Comparison of ENCODE assay signal across 33 mouse cellular contexts in the genomic region with DNA sequence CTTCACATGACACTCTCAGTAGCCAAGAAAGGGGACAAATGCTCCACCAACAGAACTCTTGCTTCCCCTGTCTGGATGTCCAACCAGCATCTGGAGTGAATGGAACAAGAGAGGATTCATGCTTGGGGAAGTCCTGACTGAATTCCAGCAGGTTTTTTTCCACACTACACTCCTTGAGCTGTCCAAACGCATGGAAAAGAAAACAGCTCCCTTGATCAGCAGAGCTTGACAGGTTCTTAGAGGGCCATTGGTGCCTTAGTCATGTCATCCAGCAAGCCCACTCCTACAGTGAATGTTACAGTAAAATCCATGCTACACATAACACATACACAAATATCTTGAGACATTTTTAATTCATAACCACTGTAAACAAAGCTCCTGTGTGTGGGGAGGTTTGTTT.
"Had no signal": no experiment of that assay in that cellular context is flagged by ENCODE, and none has a peak within 500 bp of the region (broad histone marks: within the 10 kb centered on the region; RNA-seq: fewer than 3 reads in every experiment).

No protein-coding gene starts in this region.

- H3K4me1 ChIP-seq: heart, embryonic 10.5 days; heart, embryonic 12.5 days; heart, embryonic 13.5 days; heart, embryonic 15.5 days; hindbrain, embryonic 10.5 days; hindbrain, embryonic 12.5 days; hindbrain, embryonic 13.5 days; hindbrain, embryonic 15.5 days; intestine, embryonic 15.5 days had no signal

- H3K4me2 ChIP-seq: heart, embryonic 11.5 days; heart, embryonic 12.5 days; heart, embryonic 13.5 days; heart, embryonic 15.5 days; hindbrain, embryonic 12.5 days; hindbrain, embryonic 13.5 days; hindbrain, embryonic 14.5 days; hindbrain, embryonic 15.5 days; intestine, embryonic 15.5 days had no signal

- ATAC-seq: hindbrain, embryonic 16.5 days; hindbrain, postnatal 0 days; inflammation-experienced regulatory T-cells, adult 6 months; intestine, embryonic 15.5 days; intestine, embryonic 16.5 days; intestine, postnatal 0 days had no signal

- H3K4me3 ChIP-seq: heart, adult 2 months; heart, embryonic 10.5 days; heart, embryonic 12.5 days; heart, embryonic 13.5 days; heart, embryonic 15.5 days; hindbrain, embryonic 10.5 days; hindbrain, embryonic 12.5 days; hindbrain, embryonic 13.5 days; hindbrain, embryonic 15.5 days; intestine, embryonic 15.5 days; layer of hippocampus, adult 2 months; left cerebral cortex, adult 2 months had no signal

- H3K27ac ChIP-seq: heart, adult 2 months; heart, embryonic 10.5 days; heart, embryonic 13.5 days; heart, embryonic 15.5 days; hindbrain, embryonic 10.5 days; hindbrain, embryonic 12.5 days; hindbrain, embryonic 13.5 days; hindbrain, embryonic 14.5 days; hindbrain, embryonic 15.5 days; hindbrain, postnatal 0 days; intestine, embryonic 15.5 days; layer of hippocampus, adult 2 months; left cerebral cortex, adult 2 months had no signal

- H3K36me3 ChIP-seq: heart, embryonic 10.5 days; heart, embryonic 12.5 days; heart, embryonic 13.5 days; heart, embryonic 15.5 days; hindbrain, embryonic 10.5 days; hindbrain, embryonic 12.5 days; hindbrain, embryonic 13.5 days; hindbrain, embryonic 15.5 days; intestine, embryonic 15.5 days had no signal

- DNase-seq: heart, adult 2 months; heart, postnatal 10 days; heart, postnatal 14 days; heart, postnatal 36 days; heart, postnatal 4 days; kidney, adult 11 months; kidney, adult 18-20 months; kidney, adult 8-10 months; kidney, adult 9 months; kidney, postnatal 14 days; kidney, postnatal 25 days; kidney, postnatal 36 days; kidney, postnatal 4 days; layer of hippocampus, adult 9-11 months; layer of hippocampus, postnatal 36 days had no signal

- H3K9me3 ChIP-seq: heart, embryonic 10.5 days; heart, embryonic 12.5 days; heart, embryonic 13.5 days; heart, embryonic 15.5 days; hindbrain, embryonic 10.5 days; hindbrain, embryonic 12.5 days; hindbrain, embryonic 13.5 days; hindbrain, embryonic 15.5 days; intestine, embryonic 15.5 days had no signal

- H3K27me3 ChIP-seq: heart, embryonic 12.5 days; heart, embryonic 13.5 days; heart, embryonic 15.5 days; hindbrain, embryonic 12.5 days; hindbrain, embryonic 13.5 days; hindbrain, embryonic 15.5 days; intestine, embryonic 15.5 days had no signal

- H3K9ac ChIP-seq: heart, embryonic 12.5 days; heart, embryonic 13.5 days; heart, embryonic 15.5 days; hindbrain, embryonic 12.5 days; hindbrain, embryonic 13.5 days; hindbrain, embryonic 14.5 days; hindbrain, embryonic 15.5 days; intestine, embryonic 15.5 days had no signal
